Mouse (Mus musculus) embryonic facial prominence, embryonic 14.5 days (tissue): ENCODE measurements around the gene Fam178b. TPM values are rescaled to one million over a fixed set of nuclear protein-coding genes. Genes with fewer than 3 reads are reported as not detected.
A peak's percentile ranks its signal among the peaks of the same experiment; 100 is the strongest.

Experiments
- ATAC-seq: fragments of 200-750 bp; cut with Nextera tagmentation; 2 replicates; pipeline ENCODE4 v1.8.0; 2017; ENCODE audit warnings: low read depth, moderate number of reproducible peaks, moderate TSS enrichment
- DNase-seq: peaks from one replicate; pipeline ENCODE4 v3.0.0-alpha.2; 2015; ENCODE audit warnings: low spot score
- H3K27ac ChIP-seq: fragments of 300-500 bp; sonication (generic); replicated peaks from 2 replicates; pipeline ENCODE4 v1.5.1; 2014; ENCODE audit warnings: low read depth, mild to moderate bottlenecking, low read length, moderate library complexity
- H3K27me3 ChIP-seq: fragments of 300-500 bp; sonication (generic); replicated peaks from 2 replicates; pipeline ENCODE4 v1.6.1; 2014; ENCODE audit warnings: low read length; ENCODE audit not compliant: control insufficient read depth, insufficient read depth
- H3K36me3 ChIP-seq: fragments of 300-500 bp; sonication (generic); 2 replicates; pipeline ENCODE4 v1.6.1; 2014; ENCODE audit warnings: low read length, mixed read lengths; ENCODE audit not compliant: control insufficient read depth, insufficient read depth
- H3K4me1 ChIP-seq: fragments of 300-500 bp; sonication (generic); 2 replicates; pipeline ENCODE4 v1.6.1; 2014; ENCODE audit warnings: antibody characterized with exemption, low read length; ENCODE audit not compliant: control insufficient read depth, insufficient read depth
- H3K4me2 ChIP-seq: fragments of 300-500 bp; sonication (generic); 2 replicates; pipeline ENCODE4 v1.6.1; 2014; ENCODE audit warnings: low read depth, mild to moderate bottlenecking, low read length, moderate library complexity, mixed read lengths
- H3K4me3 ChIP-seq: fragments of 300-500 bp; sonication (generic); 2 replicates; pipeline ENCODE4 v1.5.1; 2014; ENCODE audit warnings: low read depth, mild to moderate bottlenecking, low read length
- H3K9ac ChIP-seq: fragments of 300-500 bp; sonication (generic); 2 replicates; pipeline ENCODE4 v1.6.1; 2014; ENCODE audit warnings: low read depth, mild to moderate bottlenecking, low read length, moderate library complexity, mixed read lengths
- H3K9me3 ChIP-seq: fragments of 300-500 bp; sonication (generic); 2 replicates; pipeline ENCODE4 v1.6.1; 2016; ENCODE audit warnings: low read length; ENCODE audit not compliant: control insufficient read depth
- WGBS: fragments of 180-500 bp; shearing (Covaris S2); extraction: QIAGEN DNeasy Blood & Tissue Kit; methylation state at CpG from one replicate; pipeline ENCODE4 v1.1.7; 2014; 5-methylcytosine and 5-hydroxymethylcytosine counted together
- polyA plus RNA-seq: library from polyadenylated mRNA; unstranded; fragments of >200 nt; fragmentation: Nextera tagmentation; extraction: Ambion mirVana; gene quantifications from 2 replicates; pipeline ENCODE4 v1.2.1, GENCODE M21; 2014

Gene Fam178b
- polyA plus RNA-seq, 1 experiment from 2014 or later = 1.6 TPM

GRCm38 (mm10) chr1:36665165-36665723 is 17.7 kb downstream of the Fam178b start:
- Histone ChIP-seq H3K4me3 (no peak overlapping the region), H3K9me3 (no peaks in the 10 kb centered on the region), H3K4me2 (no peak overlapping the region), H3K9ac (no peak overlapping the region), H3K36me3 (no peaks in the 10 kb centered on the region), H3K4me1 (no peaks in the 10 kb centered on the region), H3K27ac (no peak overlapping the region), H3K27me3 (no peaks in the 10 kb centered on the region)
- WGBS = 74% methylated on average over 11 of the region's 11 CpGs
- peak; percentile 49 for DNase-seq
- peak; percentile 51; the same call in 1 of the 2 replicates for ATAC-seq

GRCm38 (mm10) chr1:36664457-36664856 is 18.5 kb downstream of the Fam178b start:
- no peak overlapping the region for H3K4me3 ChIP-seq
- DNase-seq (peak; percentile 27), ATAC-seq (no peak)
- no peak overlapping the region for H3K4me2 ChIP-seq
- H3K36me3 ChIP-seq = no peaks in the 10 kb centered on the region
- no peak overlapping the region for H3K27ac ChIP-seq
- 80% methylated on average over 4 of the region's 4 CpGs for WGBS
- H3K9ac ChIP-seq = no peak overlapping the region
- H3K4me1 ChIP-seq = no peaks in the 10 kb centered on the region
- no peaks in the 10 kb centered on the region for H3K27me3 ChIP-seq
- no peaks in the 10 kb centered on the region for H3K9me3 ChIP-seq

GRCm38 (mm10) chr1:36658621-36659399 is 24.2 kb downstream of the Fam178b start:
- 80% methylated on average over 7 of the region's 7 CpGs for WGBS
- Histone ChIP-seq H3K27me3 (no peaks in the 10 kb centered on the region), H3K4me1 (no peaks in the 10 kb centered on the region), H3K9ac (no peak overlapping the region), H3K4me3 (no peak overlapping the region), H3K27ac (no peak overlapping the region), H3K9me3 (no peaks in the 10 kb centered on the region), H3K4me2 (no peak overlapping the region), H3K36me3 (no peaks in the 10 kb centered on the region)
- DNase-seq (no peak), ATAC-seq (no peak)

GRCm38 (mm10) chr1:36657658-36658415 is 25.1 kb downstream of the Fam178b start:
- Histone ChIP-seq H3K9ac (no peak overlapping the region), H3K4me2 (no peak overlapping the region), H3K4me1 (no peaks in the 10 kb centered on the region), H3K9me3 (no peaks in the 10 kb centered on the region), H3K27me3 (no peaks in the 10 kb centered on the region), H3K36me3 (no peaks in the 10 kb centered on the region), H3K27ac (no peak overlapping the region), H3K4me3 (no peak overlapping the region)
- ATAC-seq (no peak), DNase-seq (no peak)
- WGBS = 77% methylated on average over 4 of the region's 4 CpGs

GRCm38 (mm10) chr1:36656233-36656632 is 26.8 kb downstream of the Fam178b start:
- Histone ChIP-seq H3K9ac (no peak overlapping the region), H3K36me3 (no peaks in the 10 kb centered on the region), H3K4me2 (no peak overlapping the region), H3K27me3 (no peaks in the 10 kb centered on the region), H3K4me3 (no peak overlapping the region), H3K9me3 (no peaks in the 10 kb centered on the region), H3K4me1 (no peaks in the 10 kb centered on the region), H3K27ac (no peak overlapping the region)
- ATAC-seq (no peak), DNase-seq (no peak)
- WGBS = 93% methylated on average over 3 of the region's 3 CpGs

GRCm38 (mm10) chr1:36655039-36655438 is 27.9 kb downstream of the Fam178b start:
- Histone ChIP-seq H3K36me3 (no peaks in the 10 kb centered on the region), H3K4me3 (no peak overlapping the region), H3K9ac (no peak overlapping the region), H3K27me3 (no peaks in the 10 kb centered on the region), H3K9me3 (no peaks in the 10 kb centered on the region), H3K4me1 (no peaks in the 10 kb centered on the region), H3K4me2 (no peak overlapping the region), H3K27ac (no peak overlapping the region)
- ATAC-seq = no peak
- no peak for DNase-seq
- WGBS = 83% methylated on average over 5 of the region's 5 CpGs

- no peak overlapping the region for H3K9ac ChIP-seq
- H3K27ac ChIP-seq = no peak overlapping the region
- H3K4me2 ChIP-seq = no peak overlapping the region
- DNase-seq (no peak), ATAC-seq (no peak)
- H3K4me1 ChIP-seq = no peaks in the 10 kb centered on the region
- no peak overlapping the region for H3K4me3 ChIP-seq
- H3K27me3 ChIP-seq = no peaks in the 10 kb centered on the region
- 52% methylated on average over 5 of the region's 5 CpGs for WGBS
- no peaks in the 10 kb centered on the region for H3K36me3 ChIP-seq
- no peaks in the 10 kb centered on the region for H3K9me3 ChIP-seq
Observed at GRCm38 (mm10) chr1:36647631-36648030, 35.4 kb downstream of the Fam178b start.

- Histone ChIP-seq H3K9me3 (no peaks in the 10 kb centered on the region), H3K4me1 (no peaks in the 10 kb centered on the region), H3K4me3 (no peak overlapping the region), H3K27ac (no peak overlapping the region), H3K27me3 (no peaks in the 10 kb centered on the region), H3K4me2 (no peak overlapping the region), H3K9ac (no peak overlapping the region), H3K36me3 (no peaks in the 10 kb centered on the region)
- DNase-seq = peak; percentile 32
- 54% methylated on average over 3 of the region's 3 CpGs for WGBS
- ATAC-seq = no peak
Observed at GRCm38 (mm10) chr1:36646285-36646684, 36.7 kb downstream of the Fam178b start.
